Mouse (Mus musculus): ENCODE data around the gene 4930402H24Rik. TPM values are rescaled to one million over a fixed set of nuclear protein-coding genes. Genes with fewer than 3 reads are reported as not detected.

4930402H24Rik gene
- total RNA-seq, 2 experiments from 2014 or later: 80.1 to 90.1 TPM

DNA sequence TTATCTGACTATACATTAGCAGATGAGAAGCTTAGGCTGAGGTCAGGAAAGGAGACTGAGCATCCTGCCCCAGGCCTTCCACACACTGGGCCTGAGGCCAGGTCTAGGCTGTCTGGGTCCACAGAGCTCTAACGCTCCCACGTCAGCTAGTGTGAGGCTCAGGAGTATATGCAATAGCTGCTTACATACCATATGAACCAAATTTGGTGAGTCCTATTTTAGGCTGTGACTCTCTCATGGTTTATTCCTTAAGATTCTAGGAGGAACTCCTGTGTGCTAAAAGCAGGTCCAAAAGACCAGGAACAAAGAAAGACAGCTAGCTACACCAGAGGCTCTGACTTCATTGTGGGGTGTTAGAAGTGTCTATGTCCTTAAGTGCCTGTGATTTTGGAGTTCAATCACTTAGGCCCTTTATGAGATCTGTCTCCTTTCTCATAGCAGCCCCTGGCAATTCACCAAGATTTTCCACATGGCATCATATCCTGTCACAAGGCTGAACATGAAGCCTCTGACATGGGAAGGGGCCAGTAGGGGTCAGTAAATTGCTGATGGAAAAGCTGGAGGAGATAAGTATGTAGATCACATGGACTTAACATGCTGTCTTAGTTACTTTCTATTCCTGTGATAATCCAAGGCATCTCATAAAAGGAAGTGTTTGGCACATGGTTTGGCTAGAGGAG is 177.2 kb downstream of the 4930402H24Rik start:
- DNase-seq: no peak

- no peak for DNase-seq
Measured at GRCm38 (mm10) chr2:130727752-130728151, 178.5 kb downstream of the 4930402H24Rik start.

GRCm38 (mm10) chr2:130724369-130724768 is 181.8 kb downstream of the 4930402H24Rik start:
- DNase-seq: no peak

GRCm38 (mm10) chr2:130717951-130718350 is 188.3 kb downstream of the 4930402H24Rik start:
- DNase-seq: no peak

GRCm38 (mm10) chr2:130707057-130707456 is 199.1 kb downstream of the 4930402H24Rik start:
- no peak for DNase-seq

DNA sequence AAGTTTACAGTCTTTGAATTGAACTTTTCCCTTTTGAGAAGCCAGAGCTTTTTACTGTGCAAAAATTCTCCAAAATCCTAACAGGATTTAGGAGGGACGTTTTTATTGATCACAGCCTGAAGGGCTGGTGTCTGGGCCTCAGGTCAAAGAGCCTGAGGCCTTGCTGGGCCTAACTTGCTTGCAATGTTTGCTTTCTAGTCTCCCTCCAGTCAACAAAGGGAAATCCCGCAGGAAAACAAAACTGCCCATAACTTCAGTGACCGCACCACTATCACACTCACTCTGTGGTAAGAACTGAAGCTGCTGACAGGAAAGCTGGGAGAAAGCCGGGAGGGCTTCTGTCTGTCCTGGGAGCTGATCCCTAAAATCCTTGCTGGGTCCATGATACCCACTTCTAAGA is 199.6 kb downstream of the 4930402H24Rik start:
- no peak for DNase-seq

GRCm38 (mm10) chr2:130705178-130705577 is 201.0 kb downstream of the 4930402H24Rik start:
- no peak for DNase-seq

DNA sequence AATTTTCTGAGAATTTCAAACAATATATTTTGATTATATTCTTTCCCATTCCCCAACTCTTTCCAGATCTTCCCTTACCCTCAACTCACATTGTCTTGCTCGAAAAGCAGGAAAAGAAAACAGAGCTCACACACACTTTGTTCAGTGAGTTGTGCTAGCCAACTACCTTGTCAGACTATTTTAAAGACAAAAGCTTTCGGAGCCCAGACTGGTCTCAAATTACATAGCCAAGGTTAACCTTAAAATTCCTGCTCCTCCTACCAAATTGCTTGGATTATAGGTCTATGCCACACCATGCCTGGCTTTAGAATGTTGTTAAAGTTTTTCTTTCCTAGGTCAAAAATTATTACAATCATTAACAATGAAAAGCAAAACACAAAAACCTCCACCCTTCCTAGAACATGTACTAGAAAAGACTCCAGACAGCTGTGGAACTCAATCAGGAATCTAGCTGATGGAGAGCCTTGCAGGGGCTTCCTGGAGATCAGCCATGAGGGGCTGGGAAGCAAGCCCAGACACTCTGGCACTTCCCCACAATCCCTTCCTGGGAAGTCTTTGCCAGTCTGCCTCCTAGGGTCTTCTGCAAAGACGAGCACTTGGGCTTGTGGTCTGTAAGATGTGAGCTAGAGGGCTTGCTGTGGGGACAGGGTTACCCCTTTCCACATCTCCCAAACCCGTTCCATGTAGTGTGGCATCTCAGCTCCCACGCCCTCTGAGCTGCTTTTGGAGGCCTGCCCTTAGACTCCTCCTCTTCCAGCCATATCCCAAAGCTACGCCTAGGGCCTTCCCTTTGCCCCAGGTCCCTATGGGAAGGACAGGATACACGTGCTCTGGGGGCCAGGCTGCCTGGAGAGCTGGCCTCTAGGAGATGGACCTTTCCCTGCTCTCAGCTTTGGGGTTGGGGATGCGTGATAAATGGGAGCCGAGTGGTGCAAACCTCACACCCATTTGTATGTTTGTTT is 201.9 kb downstream of the 4930402H24Rik start:
- no peak for DNase-seq

GRCm38 (mm10) chr2:130697821-130698266 is 208.4 kb downstream of the 4930402H24Rik start:
- DNase-seq: no peak

DNA sequence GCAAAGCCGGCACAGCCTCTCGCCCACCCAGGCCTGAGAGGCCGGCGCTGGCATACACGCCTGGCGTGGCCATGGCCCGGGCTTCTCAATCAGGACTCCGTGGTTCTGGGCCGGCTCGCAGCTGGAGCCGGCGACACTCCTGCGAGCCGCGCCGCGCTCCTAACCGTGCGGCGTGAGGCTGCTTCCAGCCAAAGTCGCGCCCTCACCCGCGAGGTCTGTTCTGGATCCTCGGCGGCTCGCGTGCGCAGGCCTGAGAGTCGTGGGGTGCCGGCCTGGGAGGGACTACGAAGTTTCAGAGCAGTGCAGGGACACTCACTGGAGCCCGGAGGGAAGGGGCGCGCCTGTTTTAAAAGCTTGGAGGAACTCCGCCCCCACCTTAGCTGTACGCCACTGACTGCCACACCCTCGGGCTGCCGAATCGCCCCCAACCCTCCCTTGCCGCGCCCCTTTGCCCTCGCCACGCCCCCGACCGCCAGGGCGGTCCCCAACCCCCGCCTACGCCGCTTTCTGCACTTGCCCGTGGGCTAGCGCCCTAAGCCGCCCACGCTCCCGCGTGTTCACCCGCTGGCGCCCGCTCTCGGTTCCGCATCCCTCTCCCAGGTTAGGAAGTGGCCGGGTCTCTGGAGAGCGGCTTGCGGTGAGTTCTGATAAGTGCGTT is 208.9 kb downstream of the 4930402H24Rik start, which contains the start of gene Slc4a11:
TSS of gene Slc4a11 (minus strand) at position 367 of the 658 bp plus-strand sequence.
- DNase-seq: no peak

GRCm38 (mm10) chr2:130696700-130697152 is 209.5 kb downstream of the 4930402H24Rik start:
- no peak for DNase-seq

GRCm38 (mm10) chr2:130693563-130693962 is 212.6 kb downstream of the 4930402H24Rik start:
- no peak for DNase-seq

DNA sequence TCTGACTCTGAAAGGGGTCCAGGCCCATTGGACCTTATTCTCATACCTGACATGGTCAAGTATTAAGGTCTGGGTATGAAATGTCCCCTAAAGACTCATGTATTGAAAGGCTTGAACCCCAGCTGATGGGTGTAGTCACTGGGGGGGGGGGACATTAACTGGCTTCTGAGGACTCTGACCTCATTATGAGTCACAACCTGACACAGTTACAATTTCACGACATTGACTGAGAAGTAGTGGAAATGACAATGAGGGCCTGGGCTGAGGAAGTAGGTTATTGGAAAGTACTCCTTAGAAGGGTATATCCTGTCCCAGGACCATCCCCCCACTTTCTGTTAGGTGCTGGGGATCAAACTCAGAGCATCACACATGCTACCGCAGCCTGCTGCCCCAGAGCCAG is 217.2 kb downstream of the 4930402H24Rik start:
- DNase-seq: no peak

DNA sequence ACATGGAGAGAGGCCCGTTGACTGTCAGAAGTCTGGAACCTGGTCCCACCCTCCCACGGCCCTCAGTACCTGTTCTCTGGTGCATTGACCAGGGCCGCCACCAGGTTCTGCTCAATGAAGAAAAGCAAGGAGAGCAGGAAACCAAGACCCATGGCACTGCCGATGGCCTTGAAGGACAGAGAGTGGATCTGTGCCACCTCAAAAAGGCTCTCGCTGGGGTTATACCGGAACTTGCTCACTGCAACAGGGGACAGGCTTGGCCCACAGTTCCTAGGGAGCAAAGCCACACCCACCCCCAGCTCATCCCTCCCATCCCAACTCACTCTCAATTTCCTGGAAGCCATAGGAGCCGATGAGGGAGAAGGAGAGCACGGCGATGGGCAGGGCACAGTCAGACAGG is 220.8 kb downstream of the 4930402H24Rik start:
- no peak for DNase-seq

- DNase-seq: no peak
Measured at GRCm38 (mm10) chr2:130681531-130681930, 224.7 kb downstream of the 4930402H24Rik start.

GRCm38 (mm10) chr2:130679899-130680298 is 226.3 kb downstream of the 4930402H24Rik start:
- no peak for DNase-seq

DNA sequence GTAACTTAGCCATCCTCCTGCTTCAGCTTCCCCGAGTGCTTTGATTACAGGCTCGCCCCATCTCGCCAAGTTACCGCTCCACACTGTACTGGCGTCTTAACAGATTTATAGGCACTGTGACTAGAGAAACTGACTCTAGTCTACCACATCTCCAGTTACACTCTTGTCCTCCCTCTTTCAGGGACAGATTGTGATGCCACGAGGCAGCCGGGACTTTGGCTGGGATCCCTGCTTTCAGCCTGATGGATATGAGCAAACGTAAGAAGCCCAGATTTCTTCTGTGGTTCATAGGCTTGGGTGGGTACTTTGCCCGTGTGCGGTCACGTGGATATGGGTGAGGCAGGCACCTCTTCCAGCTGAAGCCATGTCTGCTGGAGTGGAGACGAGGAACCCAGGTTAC is 227.1 kb downstream of the 4930402H24Rik start:
- DNase-seq: peak; percentile 49 to 54

GRCm38 (mm10) chr2:130677211-130677610 is 229.0 kb downstream of the 4930402H24Rik start:
- DNase-seq: no peak

DNA sequence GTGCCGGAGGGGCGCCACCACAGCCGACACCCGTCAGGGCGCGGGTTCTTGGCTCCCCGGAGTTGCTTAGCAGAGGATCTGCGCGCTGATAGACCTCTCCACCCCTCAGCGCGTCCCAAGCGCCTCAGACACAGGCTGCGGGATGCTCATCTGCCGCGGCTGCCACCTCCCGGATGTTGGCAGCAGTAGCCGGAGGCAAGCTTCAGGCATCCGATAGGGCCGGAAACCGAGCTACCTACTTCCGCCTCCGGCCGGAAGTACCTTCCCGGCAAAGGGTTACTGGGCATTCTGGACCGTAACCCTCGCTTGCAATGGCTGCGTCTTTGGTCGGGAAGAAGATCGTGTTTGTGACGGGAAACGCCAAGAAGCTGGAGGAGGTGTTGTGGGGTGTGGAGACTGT is 238.6 kb downstream of the 4930402H24Rik start, which contains the start of gene Itpa:
TSS of gene Itpa (plus strand) at position 52 of the 400 bp plus-strand sequence.
- peak; percentile 86 to 87 for DNase-seq

DNA sequence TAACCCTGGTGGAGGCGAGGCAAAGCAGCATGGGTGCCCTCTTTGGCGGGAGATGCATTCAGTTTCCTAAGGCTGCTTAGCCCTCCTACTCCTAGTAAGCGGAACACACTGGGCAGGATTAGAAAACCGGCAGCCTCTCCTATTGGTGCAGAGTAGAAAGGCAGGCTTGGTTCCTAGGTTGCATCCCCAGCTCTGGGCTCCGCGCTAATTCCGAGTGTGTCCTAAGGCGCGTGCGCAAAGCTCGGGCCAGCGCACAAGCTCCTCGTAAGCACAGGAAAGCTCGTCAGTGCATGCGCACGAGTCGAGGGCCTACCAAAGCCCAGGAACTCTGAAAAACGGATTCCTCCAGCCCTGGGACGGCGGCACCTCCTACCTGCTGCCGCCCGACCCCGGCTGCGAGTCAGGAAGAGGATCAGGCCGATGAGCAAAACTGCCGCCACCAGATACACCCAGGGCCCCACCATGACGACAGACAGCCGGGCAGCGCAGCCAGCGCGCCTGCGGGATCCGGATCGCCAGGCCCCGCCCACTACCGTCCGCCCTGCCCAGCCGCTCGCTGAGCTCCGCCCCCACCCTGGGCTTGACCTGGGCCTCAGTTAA is 242.0 kb downstream of the 4930402H24Rik start, which contains the start of gene Ddrgk1:
TSS of gene Ddrgk1 (minus strand) at position 558 of the 600 bp plus-strand sequence.
- peak; percentile 94 to 96 for DNase-seq

GRCm38 (mm10) chr2:130663342-130663741 is 242.9 kb downstream of the 4930402H24Rik start:
- DNase-seq: no peak

GRCm38 (mm10) chr2:130658530-130658929 is 247.7 kb downstream of the 4930402H24Rik start:
- DNase-seq: no peak
